In the genomic region with DNA sequence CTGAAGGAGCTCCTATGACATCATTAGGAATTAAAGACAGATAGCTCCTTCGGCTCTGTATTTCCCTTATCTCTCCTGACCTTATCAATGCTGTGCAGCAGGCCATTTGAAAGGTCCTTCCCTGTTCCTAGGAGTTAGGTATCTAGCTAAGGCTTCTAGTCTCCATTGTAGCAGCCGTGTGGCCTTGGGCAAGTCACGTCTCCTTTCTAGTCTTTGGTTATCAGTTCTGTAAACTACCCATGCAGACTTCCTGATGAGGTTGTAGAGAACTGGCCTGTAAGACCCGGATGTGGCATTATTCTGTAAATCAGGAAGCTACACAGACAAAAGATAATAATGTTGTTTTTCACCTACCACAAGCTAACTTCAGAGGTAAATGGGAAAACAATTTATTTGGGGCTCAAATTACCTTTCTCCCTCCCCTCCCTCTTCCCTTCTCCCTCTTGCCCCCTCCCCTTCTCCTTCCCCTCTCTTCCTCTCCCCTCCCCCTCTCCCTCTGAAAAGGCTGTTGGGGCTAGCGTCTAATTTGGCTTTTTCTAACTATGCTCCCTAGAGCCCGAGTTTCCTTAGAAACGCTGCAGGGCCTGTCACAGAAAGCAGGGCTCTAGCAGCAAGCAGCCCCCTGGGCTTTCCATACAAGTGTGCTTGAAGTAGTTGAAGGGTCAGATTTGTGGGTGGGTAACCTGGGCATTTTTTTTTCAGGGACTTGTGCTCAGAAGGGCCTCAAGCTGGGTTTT, we compare ENCODE assay signal across 9 mouse cellular contexts. TPM values are rescaled to one million over a fixed set of nuclear protein-coding genes. Genes with fewer than 3 reads are reported as not detected.
A peak's percentile ranks its signal among the peaks of the same experiment; 100 is the strongest.
DNase-seq lines count a peak whose midpoint lies in the region; TF ChIP-seq lines count a peak whose summit lies in the region.
"Had no signal": no experiment of that assay in that cellular context is flagged by ENCODE, and none has a peak within 500 bp of the region (broad histone marks: within the 10 kb centered on the region; RNA-seq: fewer than 3 reads in every experiment).

No protein-coding gene starts in this region.

- no peaks in the 10 kb centered on the region for H3K27me3 ChIP-seq in liver, adult 2 months (ENCODE audit: control insufficient read depth, insufficient read depth, low read length)
- no peaks in the 10 kb centered on the region for H3K27me3 ChIP-seq in small intestine, adult 2 months (ENCODE audit: control insufficient read depth, insufficient read depth, low read length)

- no peak overlapping the region for H3K27ac ChIP-seq in liver, adult 2 months (replicated peaks; ENCODE audit: insufficient read depth, low read depth, low read length)
- H3K27ac ChIP-seq in small intestine, adult 2 months (ENCODE audit: insufficient read depth, low read depth, low read length) = 0 out of 2 replicates have a peak overlapping the region, but pooled peaks have one; percentile 4

- H3K36me3 ChIP-seq in liver, adult 2 months (ENCODE audit: control insufficient read depth, insufficient read depth, low read length) = no peaks in the 10 kb centered on the region
- H3K36me3 ChIP-seq in small intestine, adult 2 months (ENCODE audit: control insufficient read depth, insufficient read depth, low read length) = no peaks in the 10 kb centered on the region

- intact Hi-C loops in heart, postnatal 36 days (cut with DNase I) = no loop called here

- H3K79me2 ChIP-seq in liver, adult 2 months (ENCODE audit: control insufficient read depth, insufficient read depth, low read length) = no peaks in the 10 kb centered on the region

- 51% methylated on average over 7 of the region's 7 CpGs for WGBS in liver, adult 2 months
- WGBS in small intestine, adult 2 months = 45% methylated on average over 7 of the region's 7 CpGs

- H3K4me3 ChIP-seq in liver, adult 2 months (ENCODE audit: insufficient read depth, low read depth, low read length) = no peak overlapping the region
- peak overlapping the region; percentile 24; the same call in 1 of the 2 replicates for H3K4me3 ChIP-seq in small intestine, adult 2 months (ENCODE audit: low read depth, low read length)

- TF ChIP-seq POLR2A in liver, adult 2 months (IDR thresholded peaks at IDR 0.05; ENCODE audit: extremely low read depth, insufficient read depth, low read length) = no peak
- TF ChIP-seq POLR2A in small intestine, adult 2 months (IDR thresholded peaks at IDR 0.05; ENCODE audit: low read depth, low read length) = no peak

- no peaks in the 10 kb centered on the region for H3K4me1 ChIP-seq in liver, adult 2 months (ENCODE audit: control insufficient read depth, insufficient read depth, low read length)
- H3K4me1 ChIP-seq in small intestine, adult 2 months (ENCODE audit: control insufficient read depth, insufficient read depth, insufficient read length, low read length) = peaks cover 20% of the 10 kb centered on the region; the same call in 1 of the 2 replicates

- DNase-seq in spleen, postnatal 36 days (ENCODE audit: low spot score in 2 of 2) = peak; percentile 64 to 71
- DNase-seq in spleen, adult 18-20 months = no peak
- peak; percentile 6 for DNase-seq in embryo, embryonic 10 days (ENCODE audit: low spot score)
- peak; percentile 4 for DNase-seq in liver, adult 2 months (ENCODE audit: extremely low read depth, low read depth, low spot score)
- no peak for DNase-seq in adrenal gland, postnatal 36 days
- DNase-seq in heart, postnatal 36 days = no peak
- DNase-seq in kidney, postnatal 10 days = no peak
- DNase-seq: kidney, adult 8-10 months had no signal

- TF ChIP-seq CTCF in liver, adult 2 months (IDR thresholded peaks at IDR 0.05; ENCODE audit: low read depth, low read length) = no peak
- TF ChIP-seq CTCF in small intestine, adult 2 months (IDR thresholded peaks at IDR 0.05; ENCODE audit: extremely low read depth, insufficient read length, insufficient replicate concordance, low read depth, low read length) = no peak

- H3K9ac ChIP-seq in liver, adult 2 months (ENCODE audit: low read depth, low read length) = no peak overlapping the region

RNA-seq across cellular contexts. Expression of a gene that starts 7.5 kb away (rescaled TPM):
- total RNA-seq in liver, adult 2 months (2014; rRNA removed) = 0.83 and 1.5 TPM in 2 replicates
- polyA plus RNA-seq in liver, adult 2 months (2012; rRNA removed) = 0.72 and 1.4 TPM in 2 replicates
- polyA plus RNA-seq in small intestine, adult 2 months (2012; rRNA removed) = 4.2 and 6.6 TPM in 2 replicates
- 1 to 10 TPM; 1.4 to 1.9 TPM for total RNA-seq in adrenal gland, postnatal 36 days (2021)
- 1 to 10 TPM; 1.6 TPM for total RNA-seq in heart, postnatal 36 days (2021)

RNA-seq across cellular contexts. Expression of a gene that starts 30.2 kb away (rescaled TPM):
- total RNA-seq in liver, adult 2 months (2014; rRNA removed) = not detected in 2 replicates
- polyA plus RNA-seq in liver, adult 2 months (2012; rRNA removed) = not detected in 2 replicates
- 8.0 and 170 TPM in 2 replicates for polyA plus RNA-seq in small intestine, adult 2 months (2012; rRNA removed)
- 1 to 10 TPM; 1.3 to 1.8 TPM for total RNA-seq in adrenal gland, postnatal 36 days (2021)
- 1 to 10 TPM; 1.6 to 2.8 TPM for total RNA-seq in heart, postnatal 36 days (2021)

Comparison
In these comparisons a context has a peak if more than half of its experiments do, and no peak if none do; other contexts are left out.
1. DNase-seq: peak in spleen, postnatal 36 days (2 of 2), embryo, embryonic 10 days (single experiment) and liver, adult 2 months (single experiment); none in spleen, adult 18-20 months (0 of 2), adrenal gland, postnatal 36 days (0 of 2), heart, postnatal 36 days (0 of 2) and kidney, postnatal 10 days (single experiment).